Mouse (Mus musculus) forebrain, postnatal 0 days (tissue): Measurements from ENCODE around the gene Tln1. TPM values are rescaled to one million over a fixed set of nuclear protein-coding genes. Genes with fewer than 3 reads are reported as not detected.

Source experiments
- ATAC-seq: fragments of 200-750 bp; cut with Nextera tagmentation; 2 replicates; pipeline ENCODE4 v1.8.0; 2017; ENCODE audit warnings: mild to moderate bottlenecking, moderate library complexity
- DNase-seq: peaks from one replicate; pipeline ENCODE4 v3.0.0-alpha.2; 2015
- H3K27ac ChIP-seq: fragments of 300-500 bp; sonication (generic); 2 replicates; pipeline ENCODE4 v1.5.1; 2014; ENCODE audit warnings: low read depth, mild to moderate bottlenecking, antibody characterized with exemption, low read length, moderate library complexity, mixed read lengths
- H3K27me3 ChIP-seq: fragments of 300-500 bp; sonication (generic); 2 replicates; pipeline ENCODE4 v1.6.1; 2014; ENCODE audit warnings: mild to moderate bottlenecking, low read length, mixed read lengths; ENCODE audit not compliant: insufficient read depth
- H3K36me3 ChIP-seq: fragments of 300-500 bp; sonication (generic); 2 replicates; pipeline ENCODE4 v1.6.1; 2014; ENCODE audit warnings: mild to moderate bottlenecking, moderate library complexity; ENCODE audit not compliant: insufficient read depth
- H3K4me1 ChIP-seq: fragments of 300-500 bp; sonication (generic); 2 replicates; pipeline ENCODE4 v1.6.1; 2014; ENCODE audit warnings: antibody characterized with exemption; ENCODE audit not compliant: insufficient read depth
- H3K4me2 ChIP-seq: fragments of 300-500 bp; sonication (generic); 2 replicates; pipeline ENCODE4 v1.6.1; 2014; ENCODE audit warnings: low read depth, mild to moderate bottlenecking, moderate library complexity
- H3K4me3 ChIP-seq: fragments of 300-500 bp; sonication (generic); 2 replicates; pipeline ENCODE4 v1.5.1; 2014; ENCODE audit warnings: low read depth, low read length, mixed read lengths
- H3K9ac ChIP-seq: fragments of 300-500 bp; sonication (generic); 2 replicates; pipeline ENCODE4 v1.6.1; 2014; ENCODE audit warnings: mild to moderate bottlenecking
- H3K9me3 ChIP-seq: fragments of 300-500 bp; sonication (generic); 2 replicates; pipeline ENCODE4 v1.6.1; 2016; ENCODE audit warnings: low read length
- CTCF ChIP-seq: sonication (generic); IDR thresholded peaks from 2 replicates; pipeline ENCODE4 v1.5.1; 2016; ENCODE audit warnings: antibody characterized with exemption, control low read depth, low read depth
- WGBS: fragments of 180-500 bp; shearing (Covaris S2); extraction: QIAGEN DNeasy Blood & Tissue Kit; methylation state at CpG from one replicate; pipeline ENCODE4 v1.1.7; 2014; 5-methylcytosine and 5-hydroxymethylcytosine counted together
- polyA plus RNA-seq: library from polyadenylated mRNA; unstranded; fragments of >200 nt; fragmentation: Nextera tagmentation; extraction: Ambion mirVana; gene quantifications from 2 replicates; pipeline ENCODE4 v1.2.1, GENCODE M21; 2015
- total RNA-seq: library from RNA; depleted of rRNA; stranded (reverse); fragments of >200 nt; gene quantifications from 2 replicates; pipeline ENCODE4 v1.2.3, GENCODE M21; 2014

Gene Tln1
- total and polyA plus RNA-seq, 2 experiments from 2014 or later: 44.1 to 66.2 TPM

DNA sequence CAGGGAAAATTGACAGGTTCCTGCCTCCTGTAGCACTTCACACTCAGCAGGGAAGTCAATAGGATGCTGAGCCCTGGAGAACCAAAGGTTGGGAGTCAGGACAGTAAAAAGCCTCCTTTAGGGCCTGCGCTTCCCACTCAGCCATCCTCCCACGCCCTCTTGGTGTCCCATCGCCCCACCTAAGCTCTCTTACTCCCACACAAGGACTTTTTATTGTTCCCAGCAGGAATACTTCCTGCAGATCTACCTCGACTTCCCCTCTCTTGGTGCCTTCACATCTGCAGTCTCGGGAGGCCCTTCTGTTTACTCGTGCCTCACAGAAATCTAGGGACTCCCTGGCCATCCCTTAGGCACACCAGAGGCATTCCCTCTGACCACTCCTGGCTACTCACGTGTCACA is 20.9 kb upstream of the Tln1 start:
- H3K4me3 ChIP-seq: no peak overlapping the region
- no peak overlapping the region for H3K9ac ChIP-seq
- TF ChIP-seq CTCF: no peak
- no peak for ATAC-seq
- peaks cover 42% of the 10 kb centered on the region for H3K36me3 ChIP-seq
- H3K27ac ChIP-seq: no peak overlapping the region
- peaks cover 6% of the 10 kb centered on the region for H3K4me1 ChIP-seq
- no peaks in the 10 kb centered on the region for H3K27me3 ChIP-seq
- DNase-seq: no peak
- H3K4me2 ChIP-seq: no peak overlapping the region
- WGBS: 82% methylated on average over 7 of the region's 7 CpGs
- H3K9me3 ChIP-seq: no peaks in the 10 kb centered on the region

DNA sequence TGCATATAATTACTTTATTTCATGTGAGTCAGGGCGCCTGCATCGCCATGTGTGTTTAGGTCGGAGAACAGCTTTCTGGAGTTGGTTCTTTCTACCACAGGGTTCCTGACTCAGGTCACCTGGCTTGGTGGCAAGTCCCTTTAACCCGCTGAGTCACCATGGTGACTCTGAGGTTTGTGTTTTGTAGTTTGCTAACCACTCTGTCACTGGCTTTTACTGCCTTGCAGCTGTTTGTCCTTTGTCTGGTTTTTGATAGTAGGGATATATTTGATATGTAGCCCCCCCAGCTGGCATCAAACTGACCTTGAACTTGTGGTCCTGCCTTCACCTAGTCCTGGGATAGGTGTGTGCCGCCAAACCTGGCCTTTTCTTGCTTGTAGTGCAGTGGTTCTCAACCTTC is 19.8 kb upstream of the Tln1 start:
- no peak overlapping the region for H3K4me2 ChIP-seq
- H3K27me3 ChIP-seq: no peaks in the 10 kb centered on the region
- peaks cover 42% of the 10 kb centered on the region for H3K36me3 ChIP-seq
- H3K4me1 ChIP-seq: peaks cover 11% of the 10 kb centered on the region
- no peak for TF ChIP-seq CTCF
- ATAC-seq: no peak
- no peak overlapping the region for H3K27ac ChIP-seq
- no peak overlapping the region for H3K9ac ChIP-seq
- H3K4me3 ChIP-seq: no peak overlapping the region
- no peak for DNase-seq
- 94% methylated on average over 5 of the region's 5 CpGs for WGBS
- no peaks in the 10 kb centered on the region for H3K9me3 ChIP-seq

DNA sequence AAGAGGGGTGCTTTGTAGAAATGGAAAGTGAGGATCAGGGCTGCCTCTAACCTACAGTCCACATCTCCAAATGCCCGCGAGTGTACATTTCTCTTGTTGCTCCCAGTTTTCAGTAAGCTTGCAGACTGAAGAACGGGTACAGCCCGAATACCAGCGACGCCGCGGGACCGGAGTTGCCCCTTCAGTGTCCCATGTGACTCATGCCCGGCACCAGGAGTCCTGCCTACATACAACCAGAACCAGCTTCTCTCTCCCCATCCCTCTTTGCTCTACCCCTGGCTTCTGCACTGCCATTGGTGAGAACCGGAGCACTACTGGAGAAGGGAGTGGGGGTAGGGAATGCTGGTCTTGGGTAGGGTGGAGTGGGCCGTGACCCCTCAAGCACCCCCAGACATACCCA is 18.9 kb upstream of the Tln1 start:
- Histone ChIP-seq H3K4me1 (peaks cover 20% of the 10 kb centered on the region), H3K4me2 (no peak overlapping the region), H3K27me3 (no peaks in the 10 kb centered on the region), H3K4me3 (no peak overlapping the region), H3K27ac (no peak overlapping the region), H3K9me3 (no peaks in the 10 kb centered on the region), H3K36me3 (peaks cover 42% of the 10 kb centered on the region), H3K9ac (no peak overlapping the region)
- 96% methylated on average over 12 of the region's 12 CpGs for WGBS
- no peak for TF ChIP-seq CTCF
- DNase-seq (no peak), ATAC-seq (no peak)

GRCm38 (mm10) chr4:43580721-43581120 is 18.2 kb upstream of the Tln1 start:
- Histone ChIP-seq H3K9me3 (no peaks in the 10 kb centered on the region), H3K4me3 (no peak overlapping the region), H3K27ac (no peak overlapping the region), H3K27me3 (no peaks in the 10 kb centered on the region), H3K9ac (no peak overlapping the region), H3K4me1 (peaks cover 26% of the 10 kb centered on the region), H3K4me2 (no peak overlapping the region), H3K36me3 (peaks cover 42% of the 10 kb centered on the region)
- ATAC-seq: no peak
- 93% methylated on average over 5 of the region's 5 CpGs for WGBS
- no peak for DNase-seq
- no peak for TF ChIP-seq CTCF

DNA sequence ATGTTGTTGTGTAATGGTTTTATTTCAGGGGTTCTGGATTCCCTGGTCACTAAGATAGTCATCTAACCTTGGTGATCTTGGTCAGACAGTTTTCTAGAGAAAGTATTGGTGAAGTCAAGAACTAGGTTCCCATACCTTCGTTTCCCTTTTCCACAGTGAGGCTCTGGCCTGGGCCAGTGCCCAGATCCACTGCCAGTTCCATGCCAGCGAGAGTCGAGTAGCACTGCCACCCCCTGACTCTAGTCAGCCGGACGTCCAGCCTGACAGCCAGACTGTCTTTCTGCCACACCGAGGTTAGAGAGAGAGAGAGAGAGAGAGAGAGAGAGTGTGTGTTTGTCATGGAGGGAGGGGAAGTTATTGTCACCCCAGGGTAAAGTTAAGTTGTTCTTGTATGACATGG is 17.2 kb upstream of the Tln1 start:
- TF ChIP-seq CTCF: no peak
- H3K27me3 ChIP-seq: no peaks in the 10 kb centered on the region
- 67% methylated on average over 6 of the region's 6 CpGs for WGBS

GRCm38 (mm10) chr4:43579256-43579655 is 16.8 kb upstream of the Tln1 start:
- ATAC-seq (no peak), DNase-seq (peak; percentile 11)
- Histone ChIP-seq H3K9me3 (no peaks in the 10 kb centered on the region), H3K27ac (peak overlapping the region; percentile 85), H3K4me1 (peaks cover 33% of the 10 kb centered on the region), H3K9ac (peak overlapping the region; percentile 89), H3K27me3 (no peaks in the 10 kb centered on the region), H3K4me3 (peak overlapping the region; percentile 86), H3K36me3 (peaks cover 39% of the 10 kb centered on the region), H3K4me2 (peak overlapping the region; percentile 88)
- TF ChIP-seq CTCF: no peak
- WGBS: 3% methylated on average over 10 of the region's 10 CpGs

More for the DNA sequence above, 17.2 kb upstream of the Tln1 start:
- Histone ChIP-seq H3K4me3 (peak overlapping the region; percentile 86), H3K36me3 (peaks cover 42% of the 10 kb centered on the region), H3K27ac (no peak overlapping the region), H3K9ac (peak overlapping the region; percentile 89; the same call in 1 of the 2 replicates), H3K9me3 (no peaks in the 10 kb centered on the region), H3K4me2 (peak overlapping the region; percentile 88), H3K4me1 (peaks cover 33% of the 10 kb centered on the region)
- DNase-seq (no peak), ATAC-seq (no peak)

GRCm38 (mm10) chr4:43578376-43579204 is 16.1 kb upstream of the Tln1 start, which contains the start of the genes Rgp1 and Gba2:
Rgp1 (plus strand) TSS chr4:43578715.
Gba2 (minus strand) TSS chr4:43578873.
- H3K9me3 ChIP-seq: no peaks in the 10 kb centered on the region
- TF ChIP-seq CTCF: peak; percentile 32; the same call in 1 of the 2 replicates
- DNase-seq (peak; percentile 84), ATAC-seq (peak; percentile 91)
- H3K9ac ChIP-seq: peak within 1 kb of the TSS; percentile 89
- no peaks in the 10 kb centered on the region for H3K27me3 ChIP-seq
- WGBS: under 1% methylated on average over 73 of the region's 76 CpGs
- peaks cover 33% of the 10 kb centered on the region for H3K4me1 ChIP-seq
- H3K4me2 ChIP-seq: peak within 1 kb of the TSS; percentile 88
- H3K4me3 ChIP-seq: peak within 1 kb of the TSS; percentile 86
- peaks cover 38% of the 10 kb centered on the region for H3K36me3 ChIP-seq
- peak within 1 kb of the TSS; percentile 85 for H3K27ac ChIP-seq
